Mouse (Mus musculus) macrophage (primary cell): ENCODE measurements around the gene Amdhd1. TPM values are rescaled to one million over a fixed set of nuclear protein-coding genes. Genes with fewer than 3 reads are reported as not detected.

Source experiments
- H3K27ac ChIP-seq: fragments of 350-480 bp; formaldehyde crosslinking; 2 replicates; pipeline ENCODE4 v1.9.0; 2021
- H3K36me3 ChIP-seq: fragments of 350-480 bp; formaldehyde crosslinking; 2 replicates; pipeline ENCODE4 v1.9.0; 2021; ENCODE audit errors: inconsistent target
- H3K4me3 ChIP-seq: fragments of 350-480 bp; formaldehyde crosslinking; 2 replicates; pipeline ENCODE4 v1.9.0; 2021; ENCODE audit errors: inconsistent target
- H3K79me2 ChIP-seq: fragments of 350-480 bp; formaldehyde crosslinking; 2 replicates; pipeline ENCODE4 v1.9.0; 2021; ENCODE audit errors: inconsistent target
- WGBS: methylation state at CpG from one replicate; pipeline ENCODE4 v1.1.7; 2026; ENCODE audit warnings: inconsistent platforms; ENCODE audit not compliant: missing documents; 5-methylcytosine and 5-hydroxymethylcytosine counted together
- polyA plus RNA-seq: library from polyadenylated mRNA; stranded (reverse); fragments of 250-400 nt; gene quantifications from 3 replicates; pipeline ENCODE4 v1.2.4, GENCODE M21; 2018; ENCODE audit warnings: inconsistent platforms

Gene Amdhd1
- polyA plus RNA-seq, 1 experiment from 2014 or later: 0.07 TPM

DNA sequence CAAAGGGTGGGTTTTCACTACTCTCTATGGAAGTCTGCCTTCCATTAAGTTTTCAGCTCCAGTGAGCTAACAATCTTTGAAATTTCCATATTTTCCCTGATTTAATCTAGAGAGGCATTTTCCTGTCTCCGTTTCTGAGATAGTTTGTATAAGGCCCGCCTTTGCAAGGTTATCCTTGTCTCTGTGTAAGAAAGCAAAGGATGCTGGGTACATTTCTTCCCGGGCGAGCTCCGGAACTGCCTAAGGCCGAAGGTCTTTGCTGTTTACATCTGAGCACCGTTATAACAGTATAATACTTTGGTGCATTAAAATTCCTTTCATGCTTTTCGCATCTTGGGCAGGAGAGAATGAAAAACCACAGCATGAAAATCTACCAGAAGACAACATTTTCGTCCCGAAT is 10.0 kb upstream of the Amdhd1 start:
- 95% methylated on average over 10 of the region's 10 CpGs for WGBS
- H3K4me3 ChIP-seq: no peak overlapping the region

DNA sequence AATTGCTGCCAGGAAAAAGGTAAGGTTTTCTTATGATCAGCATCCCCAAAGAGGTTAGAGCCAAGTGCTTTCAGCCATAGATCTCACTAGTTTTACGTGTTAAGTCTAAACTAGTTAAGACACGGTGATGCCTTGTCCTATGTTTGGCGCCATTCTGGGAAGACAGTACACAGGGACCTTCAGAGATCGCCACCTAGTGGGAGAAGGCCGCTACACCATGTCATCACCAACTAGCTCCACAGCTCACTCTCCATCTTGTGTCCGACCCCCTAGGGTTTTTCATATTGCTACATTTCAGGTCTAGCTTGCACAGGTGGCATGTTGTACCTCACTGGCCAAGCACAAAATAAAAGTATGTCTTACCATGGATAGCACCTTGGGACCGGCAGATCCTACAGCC is 9.2 kb upstream of the Amdhd1 start:
- Histone ChIP-seq H3K79me2 (no peaks in the 10 kb centered on the region), H3K27ac (no peak overlapping the region), H3K36me3 (no peaks in the 10 kb centered on the region), H3K4me3 (no peak overlapping the region)
- 11% methylated on average over 7 of the region's 7 CpGs for WGBS

More for the DNA sequence above, 10.0 kb upstream of the Amdhd1 start:
- no peak overlapping the region for H3K27ac ChIP-seq
- H3K36me3 ChIP-seq: no peaks in the 10 kb centered on the region
- H3K79me2 ChIP-seq: no peaks in the 10 kb centered on the region

DNA sequence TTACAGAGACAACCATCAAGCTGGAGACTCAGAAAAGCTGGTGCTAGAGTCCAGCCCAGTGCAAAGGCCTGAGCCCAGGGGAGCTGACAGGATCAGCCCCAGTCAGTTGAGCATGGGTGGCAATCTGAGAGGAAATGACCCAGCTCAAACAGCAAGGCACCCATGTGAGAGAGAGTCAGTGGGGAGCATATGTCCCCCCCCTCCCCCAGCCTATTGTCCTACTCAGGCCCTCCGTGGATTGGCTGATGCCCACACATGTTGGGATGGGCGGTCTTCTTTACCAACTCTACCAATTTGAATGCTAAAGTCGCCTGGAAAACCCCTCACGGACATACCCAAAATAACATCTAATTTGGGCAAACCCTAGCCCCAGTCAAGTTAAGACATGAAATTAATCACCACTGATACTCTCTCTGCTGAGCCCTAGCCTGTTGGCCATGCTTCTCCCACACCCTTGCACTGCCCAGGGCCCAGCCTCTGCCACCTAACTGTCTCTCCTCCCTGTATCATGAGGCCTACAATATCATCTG is 8.0 kb upstream of the Amdhd1 start:
- Histone ChIP-seq H3K27ac (no peak overlapping the region), H3K79me2 (no peaks in the 10 kb centered on the region), H3K4me3 (no peak overlapping the region), H3K36me3 (no peaks in the 10 kb centered on the region)
- WGBS: 95% methylated on average over 4 of the region's 4 CpGs

DNA sequence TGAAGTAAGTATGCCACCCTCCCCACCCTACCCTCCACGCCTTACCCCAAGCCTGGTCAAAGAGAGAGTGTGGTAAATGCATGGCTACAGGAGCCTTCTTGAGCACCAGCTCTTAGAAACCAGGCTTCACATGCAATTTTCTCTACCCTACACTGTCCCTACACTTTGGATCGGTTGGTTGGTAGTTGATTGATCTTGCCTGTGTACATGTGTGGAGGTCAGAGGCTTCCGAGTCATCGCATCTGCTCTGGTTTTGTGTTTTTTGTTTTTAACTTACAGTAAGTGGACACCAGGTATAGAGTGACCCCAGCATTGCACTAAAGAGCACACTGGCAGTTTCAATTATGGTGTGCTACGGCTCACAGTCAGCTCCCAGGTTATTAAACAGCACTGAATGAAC is 4.3 kb upstream of the Amdhd1 start:
- Histone ChIP-seq H3K36me3 (no peaks in the 10 kb centered on the region), H3K27ac (no peak overlapping the region), H3K79me2 (no peaks in the 10 kb centered on the region), H3K4me3 (no peak overlapping the region)
- whole genome bisulfite sequencing: 95% methylated on average over 5 of the region's 5 CpGs

GRCm38 (mm10) chr10:93543176-93543575 is 3.3 kb upstream of the Amdhd1 start:
- no peak overlapping the region for H3K4me3 ChIP-seq
- H3K79me2 ChIP-seq: no peaks in the 10 kb centered on the region
- no peaks in the 10 kb centered on the region for H3K36me3 ChIP-seq
- no peak overlapping the region for H3K27ac ChIP-seq
- WGBS: 95% methylated on average over 6 of the region's 6 CpGs

- Histone ChIP-seq H3K36me3 (no peaks in the 10 kb centered on the region), H3K27ac (no peak overlapping the region), H3K4me3 (no peak overlapping the region), H3K79me2 (no peaks in the 10 kb centered on the region)
- 78% methylated on average over 4 of the region's 4 CpGs for WGBS
Measured at GRCm38 (mm10) chr10:93542356-93542755, 2.5 kb upstream of the Amdhd1 start.

GRCm38 (mm10) chr10:93541585-93541984 is 1.8 kb upstream of the Amdhd1 start:
- Histone ChIP-seq H3K36me3 (no peaks in the 10 kb centered on the region), H3K79me2 (no peaks in the 10 kb centered on the region), H3K4me3 (no peak overlapping the region), H3K27ac (no peak overlapping the region)
- 56% methylated on average over 1 of the region's 1 CpGs for WGBS

GRCm38 (mm10) chr10:93540431-93541210 is 788 bp upstream of the Amdhd1 start, which contains the start of gene Ccdc38:
TSS of gene Ccdc38 (plus strand) at chr10:93540632.
- 47% methylated on average over 17 of the region's 17 CpGs for WGBS
- Histone ChIP-seq H3K79me2 (no peaks in the 10 kb centered on the region), H3K36me3 (no peaks in the 10 kb centered on the region), H3K4me3 (peak within 1 kb of the TSS; percentile 34), H3K27ac (0 out of 2 replicates have a peak within 1 kb of the TSS, but pooled peaks have one; percentile 5)

GRCm38 (mm10) chr10:93538818-93539217 is 1.0 kb downstream of the Amdhd1 start:
- 94% methylated on average over 6 of the region's 6 CpGs for WGBS
- H3K79me2 ChIP-seq: no peaks in the 10 kb centered on the region
- no peak overlapping the region for H3K4me3 ChIP-seq
- H3K27ac ChIP-seq: no peak overlapping the region
- no peaks in the 10 kb centered on the region for H3K36me3 ChIP-seq

GRCm38 (mm10) chr10:93538287-93538686 is 1.5 kb downstream of the Amdhd1 start:
- no peak overlapping the region for H3K4me3 ChIP-seq
- H3K27ac ChIP-seq: no peak overlapping the region
- 83% methylated on average over 2 of the region's 2 CpGs for WGBS
- H3K79me2 ChIP-seq: no peaks in the 10 kb centered on the region
- H3K36me3 ChIP-seq: no peaks in the 10 kb centered on the region

- no peaks in the 10 kb centered on the region for H3K36me3 ChIP-seq
- H3K4me3 ChIP-seq: no peak overlapping the region
- 83% methylated on average over 1 of the region's 1 CpGs for WGBS
- H3K79me2 ChIP-seq: no peaks in the 10 kb centered on the region
- H3K27ac ChIP-seq: no peak overlapping the region
Measured at GRCm38 (mm10) chr10:93525329-93525728, 14.5 kb downstream of the Amdhd1 start.

DNA sequence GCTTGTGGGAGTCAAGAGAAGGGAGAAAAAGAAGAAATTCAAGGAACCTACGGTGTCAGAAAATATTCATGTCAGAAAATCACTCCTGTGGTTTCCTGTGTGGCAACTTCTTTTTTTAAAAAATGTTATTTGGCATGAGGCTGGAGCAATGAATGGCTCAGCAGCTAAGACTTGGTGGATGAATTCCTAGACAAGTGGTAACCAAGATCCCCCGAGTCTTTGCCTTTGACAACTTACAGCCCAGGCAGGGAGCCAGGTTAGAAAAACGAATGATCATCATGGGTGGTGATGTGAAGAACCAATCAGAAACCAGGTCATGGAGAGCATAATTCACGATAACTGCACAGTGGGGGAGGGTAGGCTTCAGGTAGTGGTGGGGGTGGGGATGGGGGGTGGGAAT is 18.8 kb downstream of the Amdhd1 start:
- Histone ChIP-seq H3K4me3 (no peak overlapping the region), H3K36me3 (no peaks in the 10 kb centered on the region), H3K27ac (no peak overlapping the region), H3K79me2 (no peaks in the 10 kb centered on the region)
- 16% methylated on average over 4 of the region's 4 CpGs for WGBS

- no peak overlapping the region for H3K27ac ChIP-seq
- WGBS: 91% methylated on average over 5 of the region's 5 CpGs
- H3K79me2 ChIP-seq: no peaks in the 10 kb centered on the region
- H3K4me3 ChIP-seq: no peak overlapping the region
- H3K36me3 ChIP-seq: no peaks in the 10 kb centered on the region
Measured at GRCm38 (mm10) chr10:93519756-93520155, 20.1 kb downstream of the Amdhd1 start.

DNA sequence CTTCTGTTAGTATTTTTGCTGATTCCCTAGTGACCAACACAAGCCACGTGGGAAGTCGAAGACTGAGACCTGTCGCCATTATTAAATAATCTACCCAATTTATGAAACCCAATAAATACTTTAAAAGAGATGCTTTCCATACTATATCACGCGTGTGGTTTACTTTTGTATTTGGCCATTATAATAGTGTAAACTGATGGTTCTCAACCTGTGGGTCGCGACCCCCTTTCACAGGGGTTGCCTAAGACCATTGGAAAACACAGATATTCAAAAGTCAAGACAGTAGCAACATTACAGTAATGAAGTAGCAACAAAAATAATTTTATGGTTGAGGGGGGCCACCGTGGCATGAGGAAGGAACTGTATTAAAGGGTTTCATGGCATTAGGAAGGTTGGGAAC is 20.7 kb downstream of the Amdhd1 start:
- H3K4me3 ChIP-seq: no peak overlapping the region

GRCm38 (mm10) chr10:93518620-93519019 is 21.2 kb downstream of the Amdhd1 start:
- Histone ChIP-seq H3K27ac (no peak overlapping the region), H3K4me3 (no peak overlapping the region), H3K79me2 (no peaks in the 10 kb centered on the region), H3K36me3 (no peaks in the 10 kb centered on the region)
- 100% methylated on average over 2 of the region's 2 CpGs for WGBS

More for the DNA sequence above, 20.7 kb downstream of the Amdhd1 start:
- WGBS: 93% methylated on average over 8 of the region's 8 CpGs
- Histone ChIP-seq H3K79me2 (no peaks in the 10 kb centered on the region), H3K27ac (no peak overlapping the region), H3K36me3 (no peaks in the 10 kb centered on the region)
